Mouse (Mus musculus): ENCODE measurements at regions not wholly inside any gene's neighbourhood (a gene's known extent, or its start where the extent isn't known, plus 50 kb on each side); places are given as distances from the start of the nearest gene placed in this dataset.

- no peaks in the 10 kb centered on the region for H3K27me3 ChIP-seq (ENCODE audit: control insufficient read depth, insufficient read depth, low read length)
- no peak overlapping the region for H3K9ac ChIP-seq
- no peaks in the 10 kb centered on the region for H3K4me1 ChIP-seq (replicated peaks; ENCODE audit: control insufficient read depth, insufficient read depth, low read length)
- H3K9me3 ChIP-seq (ENCODE audit: control insufficient read depth, low read length): no peaks in the 10 kb centered on the region
- H3K4me3 ChIP-seq (replicated peaks; ENCODE audit: low read length): no peak overlapping the region
- H3K36me3 ChIP-seq (replicated peaks; ENCODE audit: control insufficient read depth, insufficient read depth): no peaks in the 10 kb centered on the region
- WGBS: 72% methylated on average over 1 of the region's 1 CpGs
- no peak overlapping the region for H3K4me2 ChIP-seq (replicated peaks)
- ATAC-seq (ENCODE audit: low FRiP score) (no peak), DNase-seq (ENCODE audit: low spot score) (no peak)
- no peak overlapping the region for H3K27ac ChIP-seq
These were observed 1732.6 kb upstream of the Gm6569 start for GRCm38 (mm10) chr15:72101730-72102129.

GRCm38 (mm10) chr15:72105830-72106413 lies 1728.4 kb upstream of the Gm6569 start:
- Histone ChIP-seq H3K27me3 (ENCODE audit: control insufficient read depth, insufficient read depth, low read length) (no peaks in the 10 kb centered on the region), H3K4me2 (replicated peaks) (no peak overlapping the region), H3K9me3 (ENCODE audit: control insufficient read depth, low read length) (no peaks in the 10 kb centered on the region), H3K36me3 (replicated peaks; ENCODE audit: control insufficient read depth, insufficient read depth) (no peaks in the 10 kb centered on the region), H3K4me1 (replicated peaks; ENCODE audit: control insufficient read depth, insufficient read depth, low read length) (no peaks in the 10 kb centered on the region), H3K4me3 (replicated peaks; ENCODE audit: low read length) (no peak overlapping the region), H3K9ac (no peak overlapping the region), H3K27ac (no peak overlapping the region)
- DNase-seq (ENCODE audit: low spot score): peak; percentile 40
- peak; percentile 78; the same call in 1 of the 2 replicates for ATAC-seq (ENCODE audit: low FRiP score)
- 41% methylated on average over 4 of the region's 4 CpGs for WGBS

- Histone ChIP-seq H3K27ac (no peak overlapping the region), H3K9ac (no peak overlapping the region), H3K9me3 (ENCODE audit: control insufficient read depth, low read length) (no peaks in the 10 kb centered on the region), H3K4me2 (replicated peaks) (no peak overlapping the region), H3K4me3 (replicated peaks; ENCODE audit: low read length) (no peak overlapping the region), H3K4me1 (replicated peaks; ENCODE audit: control insufficient read depth, insufficient read depth, low read length) (no peaks in the 10 kb centered on the region), H3K36me3 (replicated peaks; ENCODE audit: control insufficient read depth, insufficient read depth) (no peaks in the 10 kb centered on the region), H3K27me3 (ENCODE audit: control insufficient read depth, insufficient read depth, low read length) (no peaks in the 10 kb centered on the region)
- 80% methylated on average over 1 of the region's 1 CpGs for WGBS
- DNase-seq (ENCODE audit: low spot score) (no peak), ATAC-seq (ENCODE audit: low FRiP score) (no peak)
These were observed 1723.8 kb upstream of the Gm6569 start for GRCm38 (mm10) chr15:72110520-72110919.

- Histone ChIP-seq H3K36me3 (replicated peaks; ENCODE audit: control insufficient read depth, insufficient read depth) (no peaks in the 10 kb centered on the region), H3K4me3 (replicated peaks; ENCODE audit: low read length) (no peak overlapping the region), H3K27me3 (ENCODE audit: control insufficient read depth, insufficient read depth, low read length) (no peaks in the 10 kb centered on the region), H3K27ac (no peak overlapping the region), H3K4me2 (replicated peaks) (no peak overlapping the region), H3K4me1 (replicated peaks; ENCODE audit: control insufficient read depth, insufficient read depth, low read length) (no peaks in the 10 kb centered on the region), H3K9ac (no peak overlapping the region), H3K9me3 (ENCODE audit: control insufficient read depth, low read length) (0 out of 2 replicates have a peak, but pooled peaks cover 6% of the 10 kb centered on the region)
- DNase-seq (ENCODE audit: low spot score) (no peak), ATAC-seq (ENCODE audit: low FRiP score) (no peak)
- 84% methylated on average over 4 of the region's 4 CpGs for WGBS
These were observed 1717.6 kb upstream of the Gm6569 start for GRCm38 (mm10) chr15:72116772-72117171.

- no peak for ATAC-seq (ENCODE audit: low FRiP score)
- H3K27ac ChIP-seq: no peak overlapping the region
- whole genome bisulfite sequencing: 83% methylated on average over 8 of the region's 8 CpGs
These were observed 1700.1 kb upstream of the Gm6569 start for GRCm38 (mm10) chr15:72134226-72134625.

GRCm38 (mm10) chr15:72135992-72136617 lies 1698.3 kb upstream of the Gm6569 start:
- no peaks in the 10 kb centered on the region for H3K4me1 ChIP-seq (replicated peaks; ENCODE audit: control insufficient read depth, insufficient read depth, low read length)
- no peak overlapping the region for H3K9ac ChIP-seq
- no peaks in the 10 kb centered on the region for H3K36me3 ChIP-seq (replicated peaks; ENCODE audit: control insufficient read depth, insufficient read depth)
- WGBS: 65% methylated on average over 4 of the region's 4 CpGs
- peak; percentile 76; the same call in 1 of the 2 replicates for ATAC-seq (ENCODE audit: low FRiP score)
- no peaks in the 10 kb centered on the region for H3K27me3 ChIP-seq (ENCODE audit: control insufficient read depth, insufficient read depth, low read length)
- no peaks in the 10 kb centered on the region for H3K9me3 ChIP-seq (ENCODE audit: control insufficient read depth, low read length)
- no peak overlapping the region for H3K4me2 ChIP-seq (replicated peaks)
- DNase-seq (ENCODE audit: low spot score): no peak
- H3K4me3 ChIP-seq (replicated peaks; ENCODE audit: low read length): no peak overlapping the region
- H3K27ac ChIP-seq: 0 out of 2 replicates have a peak overlapping the region, but pooled peaks have one; percentile 14

More at GRCm38 (mm10) chr15:72134226-72134625, 1700.1 kb upstream of the Gm6569 start:
- DNase-seq (ENCODE audit: low spot score): no peak
- Histone ChIP-seq H3K27me3 (ENCODE audit: control insufficient read depth, insufficient read depth, low read length) (no peaks in the 10 kb centered on the region), H3K36me3 (replicated peaks; ENCODE audit: control insufficient read depth, insufficient read depth) (no peaks in the 10 kb centered on the region), H3K4me2 (replicated peaks) (no peak overlapping the region), H3K9ac (no peak overlapping the region), H3K4me1 (replicated peaks; ENCODE audit: control insufficient read depth, insufficient read depth, low read length) (no peaks in the 10 kb centered on the region), H3K4me3 (replicated peaks; ENCODE audit: low read length) (no peak overlapping the region), H3K9me3 (ENCODE audit: control insufficient read depth, low read length) (no peaks in the 10 kb centered on the region)

- WGBS: 87% methylated on average over 2 of the region's 2 CpGs
- H3K9ac ChIP-seq: no peak overlapping the region
- H3K4me1 ChIP-seq (replicated peaks; ENCODE audit: control insufficient read depth, insufficient read depth, low read length): no peaks in the 10 kb centered on the region
- H3K36me3 ChIP-seq (replicated peaks; ENCODE audit: control insufficient read depth, insufficient read depth): no peaks in the 10 kb centered on the region
- DNase-seq (ENCODE audit: low spot score): no peak
- ATAC-seq (ENCODE audit: low FRiP score): no peak
- H3K4me3 ChIP-seq (replicated peaks; ENCODE audit: low read length): no peak overlapping the region
- no peak overlapping the region for H3K27ac ChIP-seq
- H3K27me3 ChIP-seq (ENCODE audit: control insufficient read depth, insufficient read depth, low read length): no peaks in the 10 kb centered on the region
- H3K9me3 ChIP-seq (ENCODE audit: control insufficient read depth, low read length): no peaks in the 10 kb centered on the region
- H3K4me2 ChIP-seq (replicated peaks): no peak overlapping the region
These were observed 1694.2 kb upstream of the Gm6569 start for GRCm38 (mm10) chr15:72140122-72140521.

- no peak overlapping the region for H3K27ac ChIP-seq
- DNase-seq (ENCODE audit: low spot score) (no peak), ATAC-seq (ENCODE audit: low FRiP score) (no peak)
- H3K4me2 ChIP-seq (replicated peaks): no peak overlapping the region
- 71% methylated on average over 6 of the region's 6 CpGs for WGBS
- no peaks in the 10 kb centered on the region for H3K9me3 ChIP-seq (ENCODE audit: control insufficient read depth, low read length)
- no peak overlapping the region for H3K4me3 ChIP-seq (replicated peaks; ENCODE audit: low read length)
- no peaks in the 10 kb centered on the region for H3K4me1 ChIP-seq (replicated peaks; ENCODE audit: control insufficient read depth, insufficient read depth, low read length)
- no peaks in the 10 kb centered on the region for H3K36me3 ChIP-seq (replicated peaks; ENCODE audit: control insufficient read depth, insufficient read depth)
- no peaks in the 10 kb centered on the region for H3K27me3 ChIP-seq (ENCODE audit: control insufficient read depth, insufficient read depth, low read length)
- no peak overlapping the region for H3K9ac ChIP-seq
These were observed 1683.8 kb upstream of the Gm6569 start for GRCm38 (mm10) chr15:72150581-72150980.

GRCm38 (mm10) chr15:72158505-72158904 lies 1675.9 kb upstream of the Gm6569 start:
- Histone ChIP-seq H3K27ac (no peak overlapping the region), H3K4me2 (replicated peaks) (no peak overlapping the region), H3K9me3 (ENCODE audit: control insufficient read depth, low read length) (no peaks in the 10 kb centered on the region), H3K4me3 (replicated peaks; ENCODE audit: low read length) (no peak overlapping the region), H3K9ac (no peak overlapping the region), H3K36me3 (replicated peaks; ENCODE audit: control insufficient read depth, insufficient read depth) (no peaks in the 10 kb centered on the region), H3K4me1 (replicated peaks; ENCODE audit: control insufficient read depth, insufficient read depth, low read length) (no peaks in the 10 kb centered on the region), H3K27me3 (ENCODE audit: control insufficient read depth, insufficient read depth, low read length) (no peaks in the 10 kb centered on the region)
- DNase-seq (ENCODE audit: low spot score) (no peak), ATAC-seq (ENCODE audit: low FRiP score) (no peak)
- 59% methylated on average over 3 of the region's 3 CpGs for WGBS

Data from hindbrain, embryonic 14.5 days (tissue).